Mouse (Mus musculus) adrenal gland, adult 10 weeks (tissue): ENCODE results near the gene Cyp2c50. TPM values are rescaled to one million over a fixed set of nuclear protein-coding genes. Genes with fewer than 3 reads are reported as not detected.

Experiments
- polyA plus RNA-seq: library from polyadenylated mRNA; stranded (reverse); fragments of 350-450 nt; fragmentation: Illumina TruSeq; extraction: RNeasy Lipid Tissue Mini Kit (QIAGEN cat#74804); gene quantifications from one replicate; pipeline ENCODE4 v1.2.3, GENCODE M21; 2014; ENCODE audit warnings: low read depth, low replicate concordance

Cyp2c50 gene
- polyA plus RNA-seq, result not detected

DNA sequence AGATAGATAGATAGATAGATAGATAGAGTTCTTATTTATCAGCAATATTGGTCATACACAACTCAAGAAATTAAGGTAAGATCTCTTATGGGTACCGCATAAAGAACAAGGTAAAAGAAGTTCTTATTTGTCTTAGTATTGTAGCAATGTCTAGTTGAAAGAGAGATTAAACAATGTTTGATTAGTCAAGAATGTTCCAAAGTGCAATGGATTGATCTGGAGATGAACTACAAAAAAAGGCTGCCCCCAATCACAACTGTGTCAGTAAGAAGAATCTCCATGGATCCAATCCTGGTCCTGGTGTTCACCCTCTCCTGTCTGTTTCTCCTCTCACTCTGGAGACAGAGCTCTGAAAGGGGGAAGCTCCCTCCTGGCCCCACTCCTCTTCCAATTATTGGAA, at the start of gene Cyp2c50:
TSS of gene Cyp2c50 (plus strand) at position 268 of the 400 bp plus-strand sequence.

DNA sequence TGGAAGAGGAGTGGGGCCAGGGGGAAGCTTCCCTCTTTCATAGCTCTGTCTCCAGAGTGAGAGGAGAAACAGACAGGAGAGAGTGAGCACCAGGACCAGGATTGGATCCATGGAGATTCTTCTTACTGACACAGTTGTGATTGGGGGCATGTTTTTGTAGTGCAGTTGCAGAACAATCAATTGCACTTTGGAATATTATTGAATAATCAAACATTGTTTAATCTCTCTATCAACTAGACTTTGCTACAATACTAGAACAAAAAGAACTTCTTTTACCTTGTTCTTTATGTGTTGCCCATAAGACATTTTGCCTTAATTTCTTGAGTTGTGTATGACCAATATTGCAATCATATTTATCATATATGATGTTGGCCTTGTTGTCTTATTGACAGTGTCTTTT, 15.8 kb upstream of the Cyp2c50 start, which contains the start of gene Cyp2c54:
TSS of gene Cyp2c54 (minus strand) at position 127 of the 400 bp plus-strand sequence.

Other genes starting within 250 kb of the Cyp2c50 start
- gene Cyp2c69, start 202.9 kb upstream of the Cyp2c50 start, polyA plus RNA-seq, result not detected
- gene Cyp2c37, start 97.3 kb upstream of the Cyp2c50 start, polyA plus RNA-seq, result not detected
- not detected for gene Cyp2c54, start 15.9 kb upstream of the Cyp2c50 start, polyA plus RNA-seq
- gene Cyp2c70, start 97.6 kb downstream of the Cyp2c50 start, polyA plus RNA-seq, result 1.7 TPM
- gene Pdlim1, start 182.2 kb downstream of the Cyp2c50 start, polyA plus RNA-seq, result 1.6 TPM